Mouse (Mus musculus) spleen, adult 2 months (tissue): ENCODE measurements around the gene Cers3.

Experiments used
- CTCF ChIP-seq: fragments of 200-500 bp; IDR thresholded peaks from 2 replicates; pipeline ENCODE4 v1.5.1; 2011; ENCODE audit warnings: mild to moderate bottlenecking, inconsistent platforms; ENCODE audit not compliant: insufficient read depth, insufficient read length, insufficient replicate concordance; ENCODE audit errors: extremely low read depth
- POLR2A ChIP-seq: fragments of 200-500 bp; IDR thresholded peaks from 2 replicates; pipeline ENCODE4 v1.6.1; 2011; ENCODE audit warnings: low read depth, low read length, inconsistent platforms

GRCm38 (mm10) chr7:66753816-66754215 is 10.5 kb downstream of the Cers3 start:
- no peak for TF ChIP-seq CTCF
- no peak for TF ChIP-seq POLR2A
